Mouse (Mus musculus): ENCODE results near the gene Efcab9.

GRCm38 (mm10) chr11:32493312-32493711, 38.6 kb downstream of the Efcab9 start:
- no peak for TF ChIP-seq CTCF (IDR thresholded peaks at IDR 0.05; ENCODE audit: low read depth, low read length)
- no peak for TF ChIP-seq POLR2A (IDR thresholded peaks at IDR 0.05; ENCODE audit: extremely low read depth, insufficient read depth, low read length)

Data from liver, adult 2 months (tissue).